Mouse (Mus musculus) heart, embryonic 10.5 days (tissue): ENCODE data around the gene Lce3f. TPM values are rescaled to one million over a fixed set of nuclear protein-coding genes. Genes with fewer than 3 reads are reported as not detected.

Experiments used
- DNase-seq: peaks from one replicate; pipeline ENCODE4 v3.0.0-alpha.2; 2017; ENCODE audit warnings: low spot score
- H3K27ac ChIP-seq: fragments of 300-500 bp; sonication (generic); 2 replicates; pipeline ENCODE4 v1.5.1; 2016; ENCODE audit warnings: mild to moderate bottlenecking
- H3K27me3 ChIP-seq: fragments of 300-500 bp; sonication (generic); 2 replicates; pipeline ENCODE4 v1.6.1; 2016; ENCODE audit warnings: mild to moderate bottlenecking; ENCODE audit not compliant: poor library complexity, insufficient read depth, severe bottlenecking
- H3K36me3 ChIP-seq: fragments of 300-500 bp; sonication (generic); 2 replicates; pipeline ENCODE4 v1.6.1; 2016; ENCODE audit warnings: mild to moderate bottlenecking, moderate library complexity
- H3K4me1 ChIP-seq: fragments of 300-500 bp; sonication (generic); 2 replicates; pipeline ENCODE4 v1.6.1; 2016; ENCODE audit warnings: mild to moderate bottlenecking
- H3K4me3 ChIP-seq: fragments of 300-500 bp; sonication (generic); 2 replicates; pipeline ENCODE4 v1.5.1; 2016; ENCODE audit warnings: mild to moderate bottlenecking, moderate library complexity
- H3K9me3 ChIP-seq: fragments of 300-500 bp; sonication (generic); 2 replicates; pipeline ENCODE4 v1.6.1; 2016; ENCODE audit warnings: mild to moderate bottlenecking, moderate library complexity
- WGBS: fragments of 180-500 bp; shearing (Covaris S2); methylation state at CpG from one replicate; pipeline ENCODE4 v1.1.7; 2016; 5-methylcytosine and 5-hydroxymethylcytosine counted together
- polyA plus RNA-seq: library from polyadenylated mRNA; unstranded; fragments of >200 nt; fragmentation: Nextera tagmentation; extraction: Ambion mirVana; gene quantifications from 2 replicates; pipeline ENCODE4 v1.2.1, GENCODE M21; 2016

Lce3f gene
- polyA plus RNA-seq, 1 experiment from 2014 or later, result not detected

GRCm38 (mm10) chr3:93023411-93024184 is 31.6 kb downstream of the Lce3f start:
- H3K4me3 ChIP-seq, result no peak overlapping the region
- WGBS, result 72% methylated on average over 3 of the region's 3 CpGs
- no peaks in the 10 kb centered on the region for H3K27me3 ChIP-seq
- H3K4me1 ChIP-seq, result 0 out of 2 replicates have a peak, but pooled peaks cover 3% of the 10 kb centered on the region
- H3K9me3 ChIP-seq, result no peaks in the 10 kb centered on the region
- H3K27ac ChIP-seq, result no peak overlapping the region
- DNase-seq, result no peak
- no peaks in the 10 kb centered on the region for H3K36me3 ChIP-seq

DNA sequence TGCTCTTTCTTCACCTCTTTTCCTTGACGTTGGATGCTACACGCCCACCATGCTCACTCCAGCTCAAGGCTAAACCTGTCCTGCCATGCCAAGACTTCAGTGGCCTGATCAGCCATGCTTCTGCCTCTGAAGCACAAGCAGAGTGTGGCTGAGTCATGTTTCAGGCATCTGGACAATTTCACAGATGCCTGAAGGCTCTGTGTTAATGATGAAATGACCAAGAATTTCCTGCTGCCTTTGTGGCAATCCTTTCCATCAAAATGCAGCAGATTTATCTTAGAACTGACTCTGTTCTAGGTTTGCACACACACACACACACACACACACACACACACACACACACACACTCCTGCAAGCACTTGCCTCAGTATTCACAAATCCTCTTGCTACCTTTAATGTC is 33.5 kb downstream of the Lce3f start:
- Histone ChIP-seq H3K27ac (no peak overlapping the region), H3K27me3 (no peaks in the 10 kb centered on the region), H3K36me3 (no peaks in the 10 kb centered on the region), H3K4me1 (0 out of 2 replicates have a peak, but pooled peaks cover 3% of the 10 kb centered on the region), H3K4me3 (no peak overlapping the region), H3K9me3 (no peaks in the 10 kb centered on the region)
- DNase-seq, result peak; percentile 76
- WGBS, result 56% methylated on average over 2 of the region's 2 CpGs

- H3K4me1 ChIP-seq, result no peaks in the 10 kb centered on the region
- WGBS, result 58% methylated on average over 5 of the region's 5 CpGs
- DNase-seq, result no peak
These were observed 39.4 kb downstream of the Lce3f start for GRCm38 (mm10) chr3:93031450-93031849.

More at GRCm38 (mm10) chr3:93031450-93031849, 39.4 kb downstream of the Lce3f start:
- no peaks in the 10 kb centered on the region for H3K36me3 ChIP-seq
- no peaks in the 10 kb centered on the region for H3K27me3 ChIP-seq
- no peak overlapping the region for H3K27ac ChIP-seq
- H3K4me3 ChIP-seq, result no peak overlapping the region
- no peaks in the 10 kb centered on the region for H3K9me3 ChIP-seq

Other genes starting within 250 kb of the Lce3f start
- not detected in 2 replicates for gene Lce1g, start 239.9 kb upstream of the Lce3f start, polyA plus RNA-seq
- not detected in 2 replicates for gene Lce1h, start 227.2 kb upstream of the Lce3f start, polyA plus RNA-seq
- gene Lce1i, start 213.3 kb upstream of the Lce3f start, polyA plus RNA-seq, result not detected in 2 replicates
- not detected in 2 replicates for gene Lce1j, start 201.7 kb upstream of the Lce3f start, polyA plus RNA-seq
- not detected in 2 replicates for gene Lce1k, start 184.3 kb upstream of the Lce3f start, polyA plus RNA-seq
- gene Kprp, start 165.0 kb upstream of the Lce3f start, polyA plus RNA-seq, result not detected in 2 replicates
- not detected in 2 replicates for gene Lce1l, start 140.9 kb upstream of the Lce3f start, polyA plus RNA-seq
- gene 2310050C09Rik, start 122.0 kb upstream of the Lce3f start, polyA plus RNA-seq, result not detected in 2 replicates
- not detected in 2 replicates for gene Lce3a, start 66.0 kb upstream of the Lce3f start, polyA plus RNA-seq
- gene Lce3b, start 59.2 kb upstream of the Lce3f start, polyA plus RNA-seq, result not detected in 2 replicates
- gene Lce3c, start 47.7 kb upstream of the Lce3f start, polyA plus RNA-seq, result not detected in 2 replicates
- not detected in 2 replicates for gene Lce3d, start 34.8 kb upstream of the Lce3f start, polyA plus RNA-seq
- gene Lce3e, start 25.2 kb upstream of the Lce3f start, polyA plus RNA-seq, result not detected in 2 replicates
- not detected in 2 replicates for gene Crct1, start 23.5 kb downstream of the Lce3f start, polyA plus RNA-seq
- gene Lce1m, start 26.8 kb downstream of the Lce3f start, polyA plus RNA-seq, result not detected in 2 replicates
- gene Gm4858, start 76.6 kb downstream of the Lce3f start, polyA plus RNA-seq, result not detected in 2 replicates
- not detected in 2 replicates for gene Crnn, start 152.6 kb downstream of the Lce3f start, polyA plus RNA-seq
- not detected in 2 replicates for gene Flg2, start 205.1 kb downstream of the Lce3f start, polyA plus RNA-seq